Mouse (Mus musculus) naive thymus-derived CD4-positive, alpha-beta T cell, adult 2 months (primary cell): ENCODE results near the gene Cd86.

Experiments used
- DNase-seq: peaks from one replicate; pipeline ENCODE4 v3.0.0-alpha.2; 2011; ENCODE audit warnings: low read depth

The Cd86 gene

GRCm38 (mm10) chr16:36598265-36598664 is 67.6 kb downstream of the Cd86 start:
- DNase-seq, result peak; percentile 59

GRCm38 (mm10) chr16:36596671-36597410 is 69.0 kb downstream of the Cd86 start:
- no peak for DNase-seq

GRCm38 (mm10) chr16:36589898-36590297 is 76.0 kb downstream of the Cd86 start:
- no peak for DNase-seq

- DNase-seq, result peak; percentile 61
Observed at GRCm38 (mm10) chr16:36587971-36588370, 77.9 kb downstream of the Cd86 start.

- no peak for DNase-seq
Observed at GRCm38 (mm10) chr16:36582073-36582472, 83.8 kb downstream of the Cd86 start.

- DNase-seq, result no peak
Observed at GRCm38 (mm10) chr16:36571942-36572341, 93.9 kb downstream of the Cd86 start.

GRCm38 (mm10) chr16:36561386-36562338 is 104.2 kb downstream of the Cd86 start, which contains the start of gene Casr:
TSS of gene Casr (minus strand) at chr16:36562141.
- no peak for DNase-seq

GRCm38 (mm10) chr16:36559573-36559972 is 106.3 kb downstream of the Cd86 start:
- DNase-seq, result no peak

GRCm38 (mm10) chr16:36555672-36556165 is 110.2 kb downstream of the Cd86 start:
- DNase-seq, result no peak
